Mouse (Mus musculus) lung, postnatal 0 days (tissue): ENCODE measurements around the gene Ltb4r2.

ENCODE experiments used
- CTCF ChIP-seq: IDR thresholded peaks from 2 replicates; pipeline ENCODE4 v1.5.1; 2016; ENCODE audit warnings: antibody characterized with exemption, mild to moderate bottlenecking
- EP300 ChIP-seq: IDR thresholded peaks from 2 replicates; pipeline ENCODE4 v1.6.1; 2016; ENCODE audit warnings: antibody characterized with exemption, mild to moderate bottlenecking, control low read depth

GRCm38 (mm10) chr14:55713729-55714122, 47.5 kb upstream of the Ltb4r2 start, which contains the start of gene Tgm1:
- TF ChIP-seq CTCF = no peak
- no peak for TF ChIP-seq EP300
